Mouse (Mus musculus) midbrain, postnatal 0 days (tissue): Measurements from ENCODE around the gene Tbata. TPM values are rescaled to one million over a fixed set of nuclear protein-coding genes. Genes with fewer than 3 reads are reported as not detected.

Experiments
- ATAC-seq: fragments of 200-750 bp; cut with Nextera tagmentation; 2 replicates; pipeline ENCODE4 v1.8.0; 2017; ENCODE audit warnings: moderate number of reproducible peaks, mild to moderate bottlenecking, moderate TSS enrichment, moderate library complexity; ENCODE audit not compliant: low FRiP score
- DNase-seq: peaks from one replicate; pipeline ENCODE4 v3.0.0-alpha.2; 2015; ENCODE audit warnings: low spot score
- H3K27ac ChIP-seq: fragments of 300-500 bp; sonication (generic); 2 replicates; pipeline ENCODE4 v1.5.1; 2014; ENCODE audit warnings: low read depth, mild to moderate bottlenecking, low read length, mixed read lengths
- H3K27me3 ChIP-seq: fragments of 300-500 bp; sonication (generic); 2 replicates; pipeline ENCODE4 v1.6.1; 2014; ENCODE audit warnings: low read length, control low read depth, mixed read lengths; ENCODE audit not compliant: insufficient read depth
- H3K36me3 ChIP-seq: fragments of 300-500 bp; sonication (generic); 2 replicates; pipeline ENCODE4 v1.6.1; 2014; ENCODE audit warnings: low read length, control low read depth, mixed read lengths; ENCODE audit not compliant: insufficient read depth
- H3K4me1 ChIP-seq: fragments of 300-500 bp; sonication (generic); 2 replicates; pipeline ENCODE4 v1.6.1; 2014; ENCODE audit warnings: mild to moderate bottlenecking, control low read depth, antibody characterized with exemption, low read length, mixed read lengths; ENCODE audit not compliant: insufficient read depth
- H3K4me2 ChIP-seq: fragments of 300-500 bp; sonication (generic); 2 replicates; pipeline ENCODE4 v1.6.1; 2014; ENCODE audit warnings: low read depth, mild to moderate bottlenecking, low read length, mixed read lengths; ENCODE audit not compliant: poor library complexity, severe bottlenecking
- H3K4me3 ChIP-seq: fragments of 300-500 bp; sonication (generic); 2 replicates; pipeline ENCODE4 v1.5.1; 2014; ENCODE audit warnings: low read depth, mild to moderate bottlenecking, low read length, moderate library complexity
- H3K9ac ChIP-seq: fragments of 300-500 bp; sonication (generic); replicated peaks from 2 replicates; pipeline ENCODE4 v1.6.1; 2014; ENCODE audit warnings: mild to moderate bottlenecking, low read length, moderate library complexity, mixed read lengths; ENCODE audit not compliant: poor library complexity, severe bottlenecking
- H3K9me3 ChIP-seq: fragments of 300-500 bp; sonication (generic); 2 replicates; pipeline ENCODE4 v1.6.1; 2016; ENCODE audit warnings: low read length, control low read depth
- CTCF ChIP-seq: IDR thresholded peaks from 2 replicates; pipeline ENCODE4 v1.5.1; 2016; ENCODE audit warnings: antibody characterized with exemption, mild to moderate bottlenecking
- WGBS: fragments of 180-500 bp; shearing (Covaris S2); extraction: QIAGEN DNeasy Blood & Tissue Kit; methylation state at CpG from one replicate; pipeline ENCODE4 v1.1.7; 2014; 5-methylcytosine and 5-hydroxymethylcytosine counted together
- polyA plus RNA-seq: library from polyadenylated mRNA; unstranded; fragments of >200 nt; fragmentation: Nextera tagmentation; extraction: Ambion mirVana; gene quantifications from 2 replicates; pipeline ENCODE4 v1.2.1, GENCODE M21; 2015
- total RNA-seq: library from RNA; depleted of rRNA; stranded (reverse); fragments of >200 nt; gene quantifications from 2 replicates; pipeline ENCODE4 v1.2.3, GENCODE M21; 2014

Gene Tbata
- total and polyA plus RNA-seq, 2 experiments from 2014 or later = 0.11 TPM

DNA sequence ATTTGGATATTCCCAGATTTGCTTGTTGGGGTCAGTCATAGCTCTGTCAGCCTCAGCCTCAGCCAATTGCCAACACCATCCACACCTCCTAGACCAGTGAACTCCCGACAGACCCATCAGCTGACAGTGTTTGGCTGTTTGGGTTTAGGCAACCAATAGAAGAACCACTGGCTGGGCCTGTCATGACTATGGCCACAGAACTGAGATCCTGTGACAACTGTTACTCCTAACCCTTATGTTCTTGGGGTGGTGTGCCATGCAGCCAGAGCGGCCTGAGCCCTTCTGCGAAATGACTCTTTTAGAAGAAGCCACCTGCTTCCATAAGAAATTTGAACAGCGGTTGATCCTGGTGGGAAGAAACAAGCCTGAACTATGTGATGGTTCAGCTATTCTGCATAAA, 39.4 kb downstream of the Tbata start:
- H3K4me3 ChIP-seq = no peak overlapping the region
- ATAC-seq (no peak), DNase-seq (no peak)
- no peaks in the 10 kb centered on the region for H3K27me3 ChIP-seq
- H3K36me3 ChIP-seq = no peaks in the 10 kb centered on the region
- 87% methylated on average over 4 of the region's 4 CpGs for WGBS
- no peaks in the 10 kb centered on the region for H3K9me3 ChIP-seq
- no peak for TF ChIP-seq CTCF
- no peak overlapping the region for H3K9ac ChIP-seq
- no peak overlapping the region for H3K27ac ChIP-seq
- no peak overlapping the region for H3K4me2 ChIP-seq
- H3K4me1 ChIP-seq = no peaks in the 10 kb centered on the region

DNA sequence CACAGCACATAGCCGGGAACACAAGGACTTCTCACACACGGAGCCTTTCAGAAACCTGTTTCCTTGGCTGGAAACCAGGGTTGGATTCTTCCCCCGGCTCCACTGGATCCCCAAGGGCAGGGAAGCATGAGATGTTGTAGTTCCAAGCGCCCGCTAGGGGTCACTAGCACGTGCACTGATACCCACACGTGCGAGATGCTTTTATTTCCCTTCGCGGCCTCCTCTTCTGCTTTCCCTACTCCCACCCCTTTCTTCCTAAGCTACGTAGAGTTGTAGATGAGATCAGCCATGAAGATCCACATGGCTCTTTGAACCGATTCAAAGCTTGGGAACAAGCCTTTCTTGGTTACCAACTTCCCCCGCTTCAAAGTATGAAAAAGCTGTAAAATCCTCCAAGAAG, 40.0 kb downstream of the Tbata start:
- Histone ChIP-seq H3K27ac (no peak overlapping the region), H3K36me3 (no peaks in the 10 kb centered on the region), H3K4me2 (no peak overlapping the region), H3K27me3 (no peaks in the 10 kb centered on the region), H3K4me3 (no peak overlapping the region), H3K9me3 (no peaks in the 10 kb centered on the region), H3K4me1 (no peaks in the 10 kb centered on the region), H3K9ac (no peak overlapping the region)
- TF ChIP-seq CTCF = peak; percentile 79
- 9% methylated on average over 13 of the region's 13 CpGs for WGBS
- ATAC-seq = no peak
- peak; percentile 87 for DNase-seq

DNA sequence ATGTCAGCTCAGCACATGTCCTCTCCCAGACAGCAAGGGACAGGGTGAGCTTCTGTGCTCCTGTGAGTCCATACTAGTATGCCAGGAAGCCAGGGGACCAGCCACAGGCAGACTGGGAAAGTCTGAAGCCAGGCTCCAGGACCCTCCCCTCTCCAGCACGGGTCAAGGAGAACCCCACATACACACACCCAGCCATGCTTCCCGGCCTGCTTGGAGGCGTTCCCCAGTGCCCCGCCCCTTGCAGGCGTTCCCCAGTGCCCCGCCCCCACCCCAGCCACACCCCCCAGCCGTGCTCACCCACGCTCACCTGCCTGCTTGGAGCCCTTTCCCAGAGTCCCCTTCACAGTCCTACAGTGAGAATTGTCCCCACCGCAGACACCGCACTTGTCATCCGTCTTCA, 41.1 kb downstream of the Tbata start:
- H3K9ac ChIP-seq = no peak overlapping the region
- H3K36me3 ChIP-seq = no peaks in the 10 kb centered on the region
- no peak overlapping the region for H3K27ac ChIP-seq
- no peak overlapping the region for H3K4me2 ChIP-seq
- TF ChIP-seq CTCF = no peak
- 28% methylated on average over 11 of the region's 11 CpGs for WGBS
- no peaks in the 10 kb centered on the region for H3K4me1 ChIP-seq
- ATAC-seq (no peak), DNase-seq (no peak)
- H3K9me3 ChIP-seq = no peaks in the 10 kb centered on the region
- H3K27me3 ChIP-seq = no peaks in the 10 kb centered on the region
- no peak overlapping the region for H3K4me3 ChIP-seq

DNA sequence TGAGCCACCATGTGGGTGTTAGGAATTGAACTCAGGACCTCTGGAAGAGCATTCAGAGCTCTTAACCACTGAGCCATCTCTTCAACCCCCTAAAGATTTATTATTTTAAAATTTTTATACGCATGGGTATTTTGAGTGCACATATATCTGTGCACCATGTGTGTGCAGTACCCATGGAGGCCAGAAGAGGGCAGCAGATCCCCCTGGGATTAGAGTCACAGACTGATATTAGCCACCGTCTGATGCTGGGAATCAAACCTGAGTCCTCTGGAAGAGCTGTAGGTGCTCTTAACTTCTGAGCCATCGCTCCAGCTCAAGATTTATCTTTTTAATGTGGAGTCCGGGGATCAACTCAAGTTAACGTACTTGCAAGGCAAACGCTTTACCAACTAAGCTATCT, 43.9 kb downstream of the Tbata start:
- Histone ChIP-seq H3K4me1 (no peaks in the 10 kb centered on the region), H3K4me3 (no peak overlapping the region), H3K27me3 (no peaks in the 10 kb centered on the region), H3K27ac (no peak overlapping the region), H3K9ac (no peak overlapping the region), H3K36me3 (no peaks in the 10 kb centered on the region), H3K9me3 (no peaks in the 10 kb centered on the region), H3K4me2 (no peak overlapping the region)
- ATAC-seq = no peak
- no peak for DNase-seq
- TF ChIP-seq CTCF = peak; percentile 46
- 98% methylated on average over 6 of the region's 6 CpGs for WGBS

DNA sequence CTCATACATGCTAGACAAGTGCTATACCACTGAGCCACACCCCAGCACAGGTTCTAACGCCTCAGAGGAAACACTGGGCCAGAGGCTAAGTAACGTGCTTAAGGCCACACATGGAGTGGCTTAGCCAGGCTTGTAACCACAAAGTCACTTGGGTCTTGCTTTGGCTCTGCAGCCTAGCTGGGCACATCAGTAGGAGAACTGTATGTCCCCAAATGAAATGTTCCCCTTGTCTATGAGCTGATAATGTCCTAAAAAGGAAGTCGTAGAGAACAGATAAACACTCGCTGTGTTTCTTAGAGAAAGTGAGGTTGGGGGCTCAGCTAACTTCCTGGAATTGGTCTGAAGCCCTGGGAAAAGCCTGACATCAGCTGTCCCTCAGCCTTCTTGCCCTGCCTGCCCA, 44.4 kb downstream of the Tbata start:
- DNase-seq (no peak), ATAC-seq (no peak)
- Histone ChIP-seq H3K4me1 (no peaks in the 10 kb centered on the region), H3K4me2 (no peak overlapping the region), H3K9me3 (no peaks in the 10 kb centered on the region), H3K27ac (no peak overlapping the region), H3K36me3 (no peaks in the 10 kb centered on the region), H3K9ac (no peak overlapping the region), H3K27me3 (no peaks in the 10 kb centered on the region), H3K4me3 (no peak overlapping the region)
- no peak for TF ChIP-seq CTCF
- 94% methylated on average over 4 of the region's 4 CpGs for WGBS

DNA sequence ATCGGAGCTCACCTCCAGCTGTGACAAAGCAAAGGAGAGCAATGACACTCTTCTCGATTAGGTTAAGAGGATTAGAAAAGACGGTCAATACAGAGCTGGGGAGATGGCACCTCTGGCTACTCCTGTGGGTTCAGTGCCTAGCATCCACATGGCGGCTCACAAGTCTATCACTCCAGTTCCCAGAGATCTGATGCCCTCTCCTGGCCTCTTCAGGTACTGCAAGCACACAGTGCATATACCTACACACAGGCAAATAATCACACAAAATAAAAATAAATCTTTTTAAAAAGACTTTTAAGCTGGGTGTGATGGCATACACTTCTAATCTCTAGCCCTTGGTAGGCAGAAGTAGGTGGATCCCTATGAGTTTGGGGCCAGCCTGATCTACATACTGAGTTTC, 47.6 kb downstream of the Tbata start:
- H3K4me3 ChIP-seq = no peak overlapping the region
- ATAC-seq (no peak), DNase-seq (no peak)
- peak; percentile 25; the same call in 1 of the 2 replicates for TF ChIP-seq CTCF
- H3K27me3 ChIP-seq = no peaks in the 10 kb centered on the region
- H3K36me3 ChIP-seq = no peaks in the 10 kb centered on the region
- no peaks in the 10 kb centered on the region for H3K4me1 ChIP-seq
- WGBS = 92% methylated on average over 4 of the region's 4 CpGs
- H3K9ac ChIP-seq = no peak overlapping the region
- no peak overlapping the region for H3K27ac ChIP-seq
- H3K4me2 ChIP-seq = no peak overlapping the region
- H3K9me3 ChIP-seq = no peaks in the 10 kb centered on the region
